Mouse (Mus musculus) adrenal gland, adult 18-20 months (tissue): ENCODE results near the gene Lamtor5. TPM values are rescaled to one million over a fixed set of nuclear protein-coding genes. Genes with fewer than 3 reads are reported as not detected.

Source experiments
- total RNA-seq, 2 experiments: library from RNA; stranded (reverse); gene quantifications; 1 replicate in 1 of 2; 2 replicates in 1 of 2; pipeline ENCODE4 v1.2.3; 2021

The Lamtor5 gene
- total RNA-seq, 2 experiments from 2014 or later, result 83.0 to 85.9 TPM

Other genes starting within 250 kb of the Lamtor5 start
- gene Kcna3, start 242.7 kb upstream of the Lamtor5 start, total RNA-seq, result 1 to 10 TPM in 1 of 2 experiments, under 1 TPM in 1; 0.83 to 1.3 TPM
- gene Kcna2, start 177.7 kb upstream of the Lamtor5 start, total RNA-seq, result 1 to 10 TPM in 1 of 2 experiments, under 1 TPM in 1; 0.66 to 1.1 TPM
- gene Kcna10, start 95.8 kb upstream of the Lamtor5 start, total RNA-seq, result not detected
- under 1 TPM in 1 of 2 experiments, not detected in 1; 0.32 TPM for gene Cym, start 57.1 kb upstream of the Lamtor5 start, total RNA-seq
- gene A630076J17Rik, start 48.2 kb upstream of the Lamtor5 start, total RNA-seq, result not detected
- 1 to 10 TPM in 1 of 2 experiments, under 1 TPM in 1; 0.50 to 1.2 TPM for gene Prok1, start 39.2 kb upstream of the Lamtor5 start, total RNA-seq
- gene Slc16a4, start 12.4 kb downstream of the Lamtor5 start, total RNA-seq, result under 1 TPM; 0.35 to 0.53 TPM
- gene Rbm15, start 54.8 kb downstream of the Lamtor5 start, total RNA-seq, result 10 to 100 TPM; 35.4 to 42.5 TPM
- gene Kcnc4, start 180.7 kb downstream of the Lamtor5 start, total RNA-seq, result 10 to 100 TPM in 1 of 2 experiments, 1 to 10 TPM in 1; 9.4 to 12.9 TPM
- gene Slc6a17, start 239.2 kb downstream of the Lamtor5 start, total RNA-seq, result 10 to 100 TPM in 1 of 2 experiments, 1 to 10 TPM in 1; 6.4 to 14.9 TPM